Mouse (Mus musculus) embryonic fibroblast, embryonic 13.5 days (primary cell): Measurements from ENCODE around the gene Kazn.

Experiments
- CTCF ChIP-seq: IDR thresholded peaks from 2 replicates; pipeline ENCODE4 v1.5.1; 2011; ENCODE audit warnings: mild to moderate bottlenecking, control low read depth, low read length, moderate library complexity, borderline replicate concordance; ENCODE audit not compliant: insufficient read depth
- POLR2A ChIP-seq: IDR thresholded peaks from 2 replicates; pipeline ENCODE4 v1.6.1; 2011; ENCODE audit warnings: low read depth, mild to moderate bottlenecking, control low read depth, low read length, moderate library complexity

- TF ChIP-seq CTCF, result no peak
- no peak for TF ChIP-seq POLR2A
These were observed 167.8 kb downstream of the Kazn start for GRCm38 (mm10) chr4:142071243-142071991.
